Mouse (Mus musculus): ENCODE results near the gene Olfr313. TPM values are rescaled to one million over a fixed set of nuclear protein-coding genes. Genes with fewer than 3 reads are reported as not detected.

The Olfr313 gene
- polyA plus RNA-seq, 2 experiments from 2014 or later = not detected

- ATAC-seq = no peak
Observed at GRCm38 (mm10) chr11:58860744-58861143, 45.9 kb downstream of the Olfr313 start.

GRCm38 (mm10) chr11:58867039-58867953, 52.5 kb downstream of the Olfr313 start, which contains the start of gene 2810021J22Rik:
Gene 2810021J22Rik, plus strand, starts transcription at chr11:58867216.
- peak; percentile 96 for ATAC-seq

DNA sequence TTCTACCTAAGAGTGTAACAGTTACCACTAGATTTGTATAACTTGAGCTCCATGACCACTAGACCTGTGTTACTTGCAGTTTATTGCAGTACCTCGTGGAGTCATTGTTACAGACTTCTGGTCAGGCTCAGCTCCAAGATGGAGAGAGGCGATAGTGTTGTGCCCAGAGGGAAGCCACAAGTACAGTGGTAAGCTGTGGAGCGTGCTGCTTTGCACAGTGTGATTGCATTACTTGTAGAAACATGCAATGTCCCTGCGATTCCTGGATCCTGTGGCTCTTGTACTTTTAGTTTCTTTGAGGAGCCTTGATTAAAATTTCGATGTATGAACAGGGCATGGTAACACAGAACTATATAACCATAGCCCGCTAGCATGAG, 53.1 kb downstream of the Olfr313 start:
- no peak for ATAC-seq

Other genes starting within 250 kb of the Olfr313 start
- under 1 TPM in 1 of 2 experiments, not detected in 1; 0.36 TPM for gene Olfr224, start 244.4 kb upstream of the Olfr313 start, polyA plus RNA-seq (2017; shearing (Covaris generic))
- gene Olfr325, start 237.3 kb upstream of the Olfr313 start, polyA plus RNA-seq (2017; shearing (Covaris generic)) = not detected
- not detected for gene Olfr324, start 219.9 kb upstream of the Olfr313 start, polyA plus RNA-seq (2017; shearing (Covaris generic))
- not detected for gene 2210407C18Rik, start 198.9 kb upstream of the Olfr313 start, polyA plus RNA-seq (2017; shearing (Covaris generic))
- not detected for gene Olfr323, start 184.5 kb upstream of the Olfr313 start, polyA plus RNA-seq (2017; shearing (Covaris generic))
- not detected for gene Trim58, start 174.5 kb upstream of the Olfr313 start, polyA plus RNA-seq (2017; shearing (Covaris generic))
- gene Olfr322, start 156.2 kb upstream of the Olfr313 start, polyA plus RNA-seq (2017; shearing (Covaris generic)) = not detected
- not detected for gene Olfr320, start 133.9 kb upstream of the Olfr313 start, polyA plus RNA-seq (2017; shearing (Covaris generic))
- gene Olfr319, start 115.8 kb upstream of the Olfr313 start, polyA plus RNA-seq (2017; shearing (Covaris generic)) = not detected
- gene Olfr318, start 91.0 kb upstream of the Olfr313 start, polyA plus RNA-seq (2017; shearing (Covaris generic)) = not detected
- not detected for gene Olfr317, start 75.8 kb upstream of the Olfr313 start, polyA plus RNA-seq (2017; shearing (Covaris generic))
- not detected for gene Olfr316, start 62.3 kb upstream of the Olfr313 start, polyA plus RNA-seq (2017; shearing (Covaris generic))
- gene Olfr315, start 41.8 kb upstream of the Olfr313 start, polyA plus RNA-seq (2017; shearing (Covaris generic)) = not detected
- not detected for gene Olfr314, start 32.0 kb upstream of the Olfr313 start, polyA plus RNA-seq (2017; shearing (Covaris generic))
- under 1 TPM in 1 of 2 experiments, not detected in 1; 1.00 TPM for gene Fam183b, start 13.0 kb upstream of the Olfr313 start, polyA plus RNA-seq (2017; shearing (Covaris generic))
- under 1 TPM in 1 of 2 experiments, not detected in 1; 0.13 TPM for gene Olfr312, start 14.2 kb downstream of the Olfr313 start, polyA plus RNA-seq (2017; shearing (Covaris generic))
- gene Olfr311, start 24.3 kb downstream of the Olfr313 start, polyA plus RNA-seq (2017; shearing (Covaris generic)) = not detected
- 1 to 10 TPM; 7.1 to 7.9 TPM for gene Gm12258, start 32.2 kb downstream of the Olfr313 start, polyA plus RNA-seq (2017; shearing (Covaris generic))
- gene 2810021J22Rik, start 52.2 kb downstream of the Olfr313 start, polyA plus RNA-seq (2017; shearing (Covaris generic)) = 10 to 100 TPM; 11.0 to 14.5 TPM
- 10 to 100 TPM in 1 of 2 experiments, 1 to 10 TPM in 1; 8.2 to 10.6 TPM for gene Zfp39, start 89.2 kb downstream of the Olfr313 start, polyA plus RNA-seq (2017; shearing (Covaris generic))
- gene Btnl10, start 102.9 kb downstream of the Olfr313 start, polyA plus RNA-seq (2017; shearing (Covaris generic)) = not detected
- gene Rnf187, start 123.9 kb downstream of the Olfr313 start, polyA plus RNA-seq (2017; shearing (Covaris generic)) = 10 to 100 TPM in 1 of 2 experiments, 1 to 10 TPM in 1; 10.0 to 18.7 TPM
- 1 to 10 TPM; 4.9 to 6.6 TPM for gene Hist3h2ba, start 133.9 kb downstream of the Olfr313 start, polyA plus RNA-seq (2017; shearing (Covaris generic))
- gene Hist3h2a, start 139.7 kb downstream of the Olfr313 start, polyA plus RNA-seq (2017; shearing (Covaris generic)) = 10 to 100 TPM in 1 of 2 experiments, 1 to 10 TPM in 1; 9.6 to 10.3 TPM
- gene Trim17, start 139.7 kb downstream of the Olfr313 start, polyA plus RNA-seq (2017; shearing (Covaris generic)) = under 1 TPM; 0.28 to 0.46 TPM
- gene Trim11, start 163.1 kb downstream of the Olfr313 start, polyA plus RNA-seq (2017; shearing (Covaris generic)) = 10 to 100 TPM; 23.7 to 27.1 TPM